Mouse (Mus musculus) heart, embryonic 16.5 days (tissue): ENCODE data around the gene Il16. TPM values are rescaled to one million over a fixed set of nuclear protein-coding genes. Genes with fewer than 3 reads are reported as not detected.

Experiments used
- ATAC-seq: fragments of 200-750 bp; cut with Nextera tagmentation; replicated peaks from 2 replicates; pipeline ENCODE4 v1.8.0; 2017; ENCODE audit warnings: moderate number of reproducible peaks; ENCODE audit not compliant: insufficient read depth, low FRiP score; ENCODE audit errors: extremely low read depth
- H3K27ac ChIP-seq: fragments of 300-500 bp; sonication (generic); 2 replicates; pipeline ENCODE4 v1.5.1; 2014; ENCODE audit warnings: mild to moderate bottlenecking, low read length, control low read depth, moderate library complexity
- H3K27me3 ChIP-seq: fragments of 300-500 bp; sonication (generic); 2 replicates; pipeline ENCODE4 v1.6.1; 2014; ENCODE audit warnings: low read length, mixed read lengths; ENCODE audit not compliant: control insufficient read depth, insufficient read depth
- H3K36me3 ChIP-seq: fragments of 300-500 bp; sonication (generic); 2 replicates; pipeline ENCODE4 v1.6.1; 2014; ENCODE audit not compliant: control insufficient read depth, insufficient read depth
- H3K4me1 ChIP-seq: fragments of 300-500 bp; sonication (generic); 2 replicates; pipeline ENCODE4 v1.6.1; 2014; ENCODE audit warnings: low read length, mixed read lengths; ENCODE audit not compliant: control insufficient read depth, insufficient read depth
- H3K4me2 ChIP-seq: fragments of 300-500 bp; sonication (generic); 2 replicates; pipeline ENCODE4 v1.6.1; 2014; ENCODE audit warnings: low read depth, mild to moderate bottlenecking, control low read depth, low read length
- H3K4me3 ChIP-seq: fragments of 300-500 bp; sonication (generic); 2 replicates; pipeline ENCODE4 v1.5.1; 2014; ENCODE audit warnings: mild to moderate bottlenecking, control low read depth, low read length
- H3K9ac ChIP-seq: fragments of 300-500 bp; sonication (generic); 2 replicates; pipeline ENCODE4 v1.6.1; 2014; ENCODE audit warnings: low read length, control low read depth
- H3K9me3 ChIP-seq: fragments of 300-500 bp; sonication (generic); replicated peaks from 2 replicates; pipeline ENCODE4 v1.6.1; 2016; ENCODE audit warnings: low read length; ENCODE audit not compliant: control insufficient read depth
- WGBS: fragments of 180-500 bp; shearing (Covaris S2); extraction: QIAGEN DNeasy Blood & Tissue Kit; methylation state at CpG from one replicate; pipeline ENCODE4 v1.1.7; 2014; 5-methylcytosine and 5-hydroxymethylcytosine counted together
- polyA plus RNA-seq: library from polyadenylated mRNA; unstranded; fragments of >200 nt; fragmentation: Nextera tagmentation; extraction: Ambion mirVana; gene quantifications from 2 replicates; pipeline ENCODE4 v1.2.1, GENCODE M21; 2015

The Il16 gene
- polyA plus RNA-seq, 1 experiment from 2014 or later: 12.0 TPM

DNA sequence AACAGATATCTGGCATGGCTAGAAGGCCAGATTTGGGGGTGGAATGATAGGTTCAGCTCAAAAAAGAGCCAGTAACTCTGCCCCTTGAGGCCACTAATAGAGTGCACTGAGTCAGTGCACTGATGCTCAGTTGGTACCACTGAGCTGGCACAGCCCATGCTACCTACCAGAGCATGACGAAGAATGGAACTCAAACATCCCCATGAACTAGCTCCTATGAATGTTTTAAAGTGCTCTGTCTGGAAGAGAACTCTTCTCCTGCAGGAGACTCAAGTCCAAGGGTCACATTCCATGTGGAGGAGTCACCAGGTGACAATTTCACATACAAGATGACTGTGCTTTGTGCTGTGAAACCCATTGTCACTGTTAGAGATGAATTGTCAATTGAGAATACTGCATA, 126.8 kb downstream of the Il16 start:
- H3K9me3 ChIP-seq: no peaks in the 10 kb centered on the region
- no peak overlapping the region for H3K9ac ChIP-seq
- H3K27me3 ChIP-seq: no peaks in the 10 kb centered on the region
- no peak overlapping the region for H3K27ac ChIP-seq
- H3K36me3 ChIP-seq: no peaks in the 10 kb centered on the region
- no peak overlapping the region for H3K4me3 ChIP-seq
- WGBS: 97% methylated on average over 1 of the region's 1 CpGs
- peaks cover 3% of the 10 kb centered on the region; the same call in 1 of the 2 replicates for H3K4me1 ChIP-seq
- no peak overlapping the region for H3K4me2 ChIP-seq
- no peak for ATAC-seq

DNA sequence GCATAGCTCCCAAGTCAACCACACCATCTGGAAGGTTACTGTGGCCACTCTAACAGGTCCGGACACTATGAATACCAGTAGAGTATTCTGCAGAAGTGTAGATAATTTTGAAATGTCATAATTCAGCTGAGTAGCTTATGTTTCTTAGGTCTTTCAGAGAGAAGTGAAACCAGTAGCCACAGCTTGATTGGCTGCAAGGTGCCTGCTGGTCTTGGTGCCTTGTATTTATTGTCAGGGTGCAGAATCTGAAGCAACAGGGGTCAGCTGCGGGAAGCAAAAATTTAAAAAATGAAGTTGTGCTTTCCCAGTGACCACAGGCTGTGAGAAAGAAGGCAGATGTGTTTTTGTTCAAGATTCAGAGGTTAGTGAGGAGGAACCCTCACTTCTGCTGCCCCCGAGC, 129.3 kb downstream of the Il16 start:
- no peak overlapping the region for H3K9ac ChIP-seq
- no peak overlapping the region for H3K27ac ChIP-seq
- ATAC-seq: no peak
- no peak overlapping the region for H3K4me2 ChIP-seq
- no peaks in the 10 kb centered on the region for H3K27me3 ChIP-seq
- 86% methylated on average over 3 of the region's 3 CpGs for WGBS
- H3K9me3 ChIP-seq: no peaks in the 10 kb centered on the region
- H3K4me1 ChIP-seq: peaks cover 3% of the 10 kb centered on the region; the same call in 1 of the 2 replicates
- no peak overlapping the region for H3K4me3 ChIP-seq
- no peaks in the 10 kb centered on the region for H3K36me3 ChIP-seq

DNA sequence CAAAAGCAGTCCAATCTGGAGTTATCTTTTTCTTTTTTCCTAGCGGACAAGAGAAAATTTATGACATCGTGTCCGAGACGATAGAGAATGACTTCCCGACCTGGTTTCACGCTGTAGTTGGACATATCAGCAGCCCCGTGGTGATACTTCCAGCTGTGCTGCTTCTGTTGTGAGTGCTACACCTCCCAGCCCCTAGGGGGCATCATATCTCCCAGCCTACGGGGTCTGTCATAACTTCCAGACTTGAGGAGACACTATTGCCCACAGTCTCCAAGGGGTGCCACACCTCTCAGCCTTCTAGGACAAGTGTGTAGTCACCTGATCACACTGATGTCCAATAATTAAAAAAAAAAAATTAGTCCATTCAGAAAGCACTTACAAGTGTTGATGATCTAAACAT, 129.7 kb downstream of the Il16 start:
- H3K36me3 ChIP-seq: no peaks in the 10 kb centered on the region
- H3K9me3 ChIP-seq: no peaks in the 10 kb centered on the region
- H3K4me3 ChIP-seq: no peak overlapping the region
- no peak overlapping the region for H3K4me2 ChIP-seq
- no peak for ATAC-seq
- no peak overlapping the region for H3K27ac ChIP-seq
- H3K9ac ChIP-seq: no peak overlapping the region
- H3K27me3 ChIP-seq: no peaks in the 10 kb centered on the region
- H3K4me1 ChIP-seq: peaks cover 3% of the 10 kb centered on the region; the same call in 1 of the 2 replicates
- 80% methylated on average over 8 of the region's 8 CpGs for WGBS

DNA sequence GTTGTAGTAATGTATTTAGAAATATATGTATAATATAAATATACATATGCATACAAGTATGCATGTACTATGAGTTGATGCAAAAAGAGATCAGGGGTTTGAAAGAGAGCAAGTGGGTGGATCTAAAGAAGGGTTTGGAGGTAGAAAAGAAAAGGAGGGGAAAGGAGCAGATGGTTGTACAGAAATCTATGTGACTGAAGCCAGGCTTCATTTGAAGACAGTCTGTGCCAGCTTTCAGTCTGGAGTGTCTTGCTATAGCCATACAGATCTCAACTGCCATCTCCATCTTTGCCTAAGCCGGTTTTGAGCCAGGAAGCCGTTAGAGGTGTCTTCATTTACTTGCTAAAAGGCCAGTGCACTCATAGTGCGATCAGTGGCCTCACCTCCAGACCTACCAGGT, 130.3 kb downstream of the Il16 start:
- Histone ChIP-seq H3K27ac (no peak overlapping the region), H3K4me2 (no peak overlapping the region), H3K9ac (no peak overlapping the region), H3K4me3 (no peak overlapping the region), H3K4me1 (peaks cover 3% of the 10 kb centered on the region; the same call in 1 of the 2 replicates), H3K27me3 (no peaks in the 10 kb centered on the region), H3K36me3 (no peaks in the 10 kb centered on the region), H3K9me3 (no peaks in the 10 kb centered on the region)
- no peak for ATAC-seq
- 86% methylated on average over 3 of the region's 3 CpGs for WGBS

DNA sequence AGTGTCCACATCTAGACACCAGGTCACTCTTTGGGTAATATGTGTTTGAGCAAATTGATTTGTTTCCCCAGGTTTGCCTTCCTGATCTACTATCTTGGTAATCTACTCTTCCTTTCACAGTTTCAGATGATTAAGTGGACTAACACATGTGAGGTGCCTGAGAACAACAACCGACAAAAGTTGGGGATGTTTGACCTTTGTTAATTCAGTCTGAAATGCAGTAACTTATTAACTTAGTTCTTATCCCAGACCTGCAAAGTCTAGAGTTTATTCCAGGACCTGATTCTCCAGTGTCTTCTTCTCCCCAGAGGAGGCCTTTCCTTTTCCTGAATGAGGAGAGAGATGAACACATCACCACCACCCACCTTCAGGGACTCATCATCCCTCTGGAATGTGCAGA, 133.6 kb downstream of the Il16 start:
- Histone ChIP-seq H3K4me1 (no peaks in the 10 kb centered on the region), H3K4me2 (no peak overlapping the region), H3K36me3 (no peaks in the 10 kb centered on the region), H3K27me3 (no peaks in the 10 kb centered on the region), H3K9ac (no peak overlapping the region), H3K27ac (no peak overlapping the region), H3K4me3 (no peak overlapping the region), H3K9me3 (no peaks in the 10 kb centered on the region)
- WGBS: 72% methylated on average over 1 of the region's 1 CpGs
- no peak for ATAC-seq

DNA sequence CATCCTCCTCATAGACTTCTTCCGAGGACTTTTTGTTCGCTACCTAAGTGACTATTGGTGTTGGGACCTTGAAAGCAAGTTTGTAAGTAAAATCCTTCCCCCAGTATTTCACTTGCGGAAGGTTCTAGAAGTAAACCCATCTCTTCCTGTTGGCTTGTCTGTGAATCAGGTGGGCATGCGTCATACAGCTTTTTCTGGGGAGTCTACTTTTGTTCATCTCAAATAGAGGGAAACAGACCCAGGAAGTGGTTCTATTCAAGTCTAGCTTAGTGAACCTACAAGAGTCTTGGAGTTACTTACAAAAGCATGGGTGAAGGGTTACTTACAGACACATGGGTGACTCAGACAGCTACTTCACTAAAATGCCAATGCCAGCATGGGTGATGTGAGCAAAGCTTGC, 135.6 kb downstream of the Il16 start:
- Histone ChIP-seq H3K27me3 (no peaks in the 10 kb centered on the region), H3K27ac (no peak overlapping the region), H3K4me1 (no peaks in the 10 kb centered on the region), H3K9ac (no peak overlapping the region), H3K4me2 (no peak overlapping the region), H3K36me3 (no peaks in the 10 kb centered on the region), H3K4me3 (no peak overlapping the region), H3K9me3 (no peaks in the 10 kb centered on the region)
- 95% methylated on average over 4 of the region's 4 CpGs for whole genome bisulfite sequencing
- no peak for ATAC-seq

DNA sequence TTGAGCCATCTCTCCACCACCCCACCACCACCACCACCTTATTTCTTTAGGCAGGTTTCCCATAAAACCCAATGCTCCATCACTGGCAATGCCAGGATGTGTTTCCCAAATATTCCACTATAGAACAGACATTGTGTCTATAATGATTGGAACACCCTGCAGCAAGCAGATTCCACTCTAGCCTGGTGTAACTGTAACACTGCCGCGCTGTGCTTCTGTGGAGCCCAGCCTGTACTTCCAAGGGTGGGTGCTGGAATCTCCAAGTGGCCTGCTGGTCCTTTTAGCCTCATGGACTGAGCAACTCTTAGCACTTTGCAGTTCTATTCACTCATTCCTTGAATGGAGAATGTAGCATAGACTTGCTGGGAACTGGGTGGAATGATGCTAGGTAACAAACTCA, 138.7 kb downstream of the Il16 start:
- 84% methylated on average over 2 of the region's 2 CpGs for WGBS
- H3K4me1 ChIP-seq: no peaks in the 10 kb centered on the region

DNA sequence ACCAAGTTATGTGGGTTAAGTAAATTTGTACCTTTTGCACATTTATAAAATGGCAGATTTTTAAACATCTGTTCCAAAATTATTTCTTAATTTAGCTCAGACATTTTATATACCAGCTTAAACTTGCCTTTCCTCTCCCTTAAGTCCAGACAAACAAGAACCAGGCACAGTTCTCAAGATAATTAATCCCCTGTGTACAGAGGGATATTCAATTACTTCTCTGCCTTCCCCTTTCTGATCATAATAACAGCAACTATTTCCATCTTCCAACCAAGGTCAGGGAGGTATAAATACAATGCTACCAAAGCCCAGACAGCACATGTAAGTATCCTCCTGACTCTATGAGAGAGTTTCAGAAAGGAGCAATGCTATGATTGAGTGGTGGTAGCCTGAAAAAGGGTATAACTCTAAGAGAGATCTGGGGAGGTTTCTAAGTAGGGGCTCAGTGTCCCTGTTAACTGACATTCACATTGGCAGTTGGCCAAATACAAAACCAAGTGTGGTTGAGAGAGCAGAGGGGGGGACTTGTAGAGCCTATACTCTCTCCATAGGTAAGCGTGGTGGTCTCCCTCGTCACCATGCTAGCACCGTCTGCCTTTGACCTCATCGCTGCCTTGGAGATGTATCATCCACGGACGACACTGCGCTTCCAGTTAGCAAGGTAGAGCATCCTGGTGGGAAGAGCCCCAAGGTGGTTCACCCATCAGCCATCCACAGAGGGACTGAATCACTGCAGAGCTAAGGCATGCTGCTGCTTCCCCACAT, 141.2 kb downstream of the Il16 start:
- H3K27me3 ChIP-seq: no peaks in the 10 kb centered on the region
- no peak overlapping the region for H3K27ac ChIP-seq
- H3K9ac ChIP-seq: no peak overlapping the region
- H3K36me3 ChIP-seq: no peaks in the 10 kb centered on the region
- H3K4me3 ChIP-seq: no peak overlapping the region
- no peak for ATAC-seq
- H3K4me1 ChIP-seq: no peaks in the 10 kb centered on the region
- no peak overlapping the region for H3K4me2 ChIP-seq
- 90% methylated on average over 7 of the region's 7 CpGs for WGBS
- no peaks in the 10 kb centered on the region for H3K9me3 ChIP-seq

More for the DNA sequence above, 138.7 kb downstream of the Il16 start:
- ATAC-seq: no peak
- Histone ChIP-seq H3K9me3 (no peaks in the 10 kb centered on the region), H3K9ac (no peak overlapping the region), H3K27me3 (no peaks in the 10 kb centered on the region), H3K4me3 (no peak overlapping the region), H3K4me2 (no peak overlapping the region), H3K27ac (no peak overlapping the region), H3K36me3 (no peaks in the 10 kb centered on the region)

DNA sequence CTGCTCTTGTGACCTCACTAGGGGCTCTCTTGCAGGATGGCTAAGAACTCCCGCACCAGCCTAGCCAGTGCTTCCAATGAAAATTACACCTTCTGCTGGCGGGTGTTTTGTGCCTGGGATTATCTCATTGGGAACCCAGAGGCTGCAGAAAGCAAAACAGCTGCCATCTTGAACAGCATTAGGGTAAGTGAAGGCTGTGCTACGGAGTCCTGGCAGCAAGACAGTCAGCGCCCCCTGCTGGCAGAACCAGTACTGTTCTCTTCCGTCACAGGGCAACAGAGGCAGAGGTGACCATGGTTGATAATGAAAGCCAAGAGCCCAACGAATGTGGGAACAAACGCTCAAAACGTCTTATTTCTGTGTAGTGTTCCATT, 145.6 kb downstream of the Il16 start:
- no peak overlapping the region for H3K4me2 ChIP-seq
- 59% methylated on average over 8 of the region's 8 CpGs for WGBS
- H3K27ac ChIP-seq: no peak overlapping the region
- no peaks in the 10 kb centered on the region for H3K4me1 ChIP-seq
- no peaks in the 10 kb centered on the region for H3K27me3 ChIP-seq
- no peaks in the 10 kb centered on the region for H3K9me3 ChIP-seq
- no peaks in the 10 kb centered on the region for H3K36me3 ChIP-seq
- ATAC-seq: no peak
- no peak overlapping the region for H3K4me3 ChIP-seq
- H3K9ac ChIP-seq: no peak overlapping the region
